Mouse (Mus musculus): Measurements from ENCODE around the gene Clec4a1. TPM values are rescaled to one million over a fixed set of nuclear protein-coding genes. Genes with fewer than 3 reads are reported as not detected.

Clec4a1 gene
- polyA plus RNA-seq, 1 experiment from 2014 or later: 6.8 TPM

GRCm38 (mm10) chr6:122889599-122889998 lies 32.0 kb upstream of the Clec4a1 start:
- Histone ChIP-seq H3K9ac (ENCODE audit: low read length) (no peak overlapping the region), H3K36me3 (ENCODE audit: control insufficient read depth, insufficient read depth, low read length) (peaks cover 25% of the 10 kb centered on the region), H3K4me1 (ENCODE audit: control insufficient read depth, insufficient read depth, low read length) (no peaks in the 10 kb centered on the region), H3K27me3 (ENCODE audit: control insufficient read depth, insufficient read depth, low read length) (no peaks in the 10 kb centered on the region), H3K27ac (ENCODE audit: low read length) (no peak overlapping the region), H3K4me2 (ENCODE audit: low read depth, low read length) (no peak overlapping the region), H3K9me3 (replicated peaks; ENCODE audit: control insufficient read depth, low read length) (no peaks in the 10 kb centered on the region), H3K4me3 (replicated peaks; ENCODE audit: low read length) (no peak overlapping the region)
- WGBS: 85% methylated on average over 2 of the region's 2 CpGs
- ATAC-seq (ENCODE audit: insufficient read depth, low FRiP score): no peak

- no peak for ATAC-seq (ENCODE audit: insufficient read depth, low FRiP score)
Measured at GRCm38 (mm10) chr6:122892442-122893049, 29.1 kb upstream of the Clec4a1 start.

GRCm38 (mm10) chr6:122919922-122920321 lies 1.7 kb upstream of the Clec4a1 start:
- 43% methylated on average over 4 of the region's 4 CpGs for WGBS
- Histone ChIP-seq H3K4me3 (replicated peaks; ENCODE audit: low read length) (no peak overlapping the region), H3K27ac (ENCODE audit: low read length) (no peak overlapping the region), H3K4me2 (ENCODE audit: low read depth, low read length) (no peak overlapping the region), H3K9ac (ENCODE audit: low read length) (no peak overlapping the region), H3K9me3 (replicated peaks; ENCODE audit: control insufficient read depth, low read length) (no peaks in the 10 kb centered on the region), H3K27me3 (ENCODE audit: control insufficient read depth, insufficient read depth, low read length) (no peaks in the 10 kb centered on the region), H3K36me3 (ENCODE audit: control insufficient read depth, insufficient read depth, low read length) (no peaks in the 10 kb centered on the region), H3K4me1 (ENCODE audit: control insufficient read depth, insufficient read depth, low read length) (no peaks in the 10 kb centered on the region)
- ATAC-seq (ENCODE audit: insufficient read depth, low FRiP score): no peak

More at GRCm38 (mm10) chr6:122892442-122893049, 29.1 kb upstream of the Clec4a1 start:
- Histone ChIP-seq H3K9me3 (replicated peaks; ENCODE audit: control insufficient read depth, low read length) (no peaks in the 10 kb centered on the region), H3K4me1 (ENCODE audit: control insufficient read depth, insufficient read depth, low read length) (no peaks in the 10 kb centered on the region), H3K27ac (ENCODE audit: low read length) (no peak overlapping the region), H3K36me3 (ENCODE audit: control insufficient read depth, insufficient read depth, low read length) (peaks cover 14% of the 10 kb centered on the region), H3K4me3 (replicated peaks; ENCODE audit: low read length) (no peak overlapping the region), H3K9ac (ENCODE audit: low read length) (no peak overlapping the region), H3K27me3 (ENCODE audit: control insufficient read depth, insufficient read depth, low read length) (no peaks in the 10 kb centered on the region), H3K4me2 (ENCODE audit: low read depth, low read length) (no peak overlapping the region)
- 5% methylated on average over 2 of the region's 2 CpGs for whole genome bisulfite sequencing

GRCm38 (mm10) chr6:122934845-122935244 lies 13.2 kb downstream of the Clec4a1 start:
- WGBS: 80% methylated on average over 3 of the region's 3 CpGs
- no peak overlapping the region for H3K9ac ChIP-seq (ENCODE audit: low read length)
- H3K27me3 ChIP-seq (ENCODE audit: control insufficient read depth, insufficient read depth, low read length): no peaks in the 10 kb centered on the region
- H3K4me2 ChIP-seq (ENCODE audit: low read depth, low read length): no peak overlapping the region
- H3K36me3 ChIP-seq (ENCODE audit: control insufficient read depth, insufficient read depth, low read length): no peaks in the 10 kb centered on the region
- no peak for ATAC-seq (ENCODE audit: insufficient read depth, low FRiP score)
- no peaks in the 10 kb centered on the region for H3K4me1 ChIP-seq (ENCODE audit: control insufficient read depth, insufficient read depth, low read length)
- H3K4me3 ChIP-seq (replicated peaks; ENCODE audit: low read length): no peak overlapping the region
- no peaks in the 10 kb centered on the region for H3K9me3 ChIP-seq (replicated peaks; ENCODE audit: control insufficient read depth, low read length)
- H3K27ac ChIP-seq (ENCODE audit: low read length): no peak overlapping the region

- Histone ChIP-seq H3K27ac (ENCODE audit: low read length) (no peak overlapping the region), H3K9ac (ENCODE audit: low read length) (no peak overlapping the region), H3K4me1 (ENCODE audit: control insufficient read depth, insufficient read depth, low read length) (no peaks in the 10 kb centered on the region), H3K36me3 (ENCODE audit: control insufficient read depth, insufficient read depth, low read length) (no peaks in the 10 kb centered on the region), H3K27me3 (ENCODE audit: control insufficient read depth, insufficient read depth, low read length) (no peaks in the 10 kb centered on the region), H3K4me2 (ENCODE audit: low read depth, low read length) (no peak overlapping the region), H3K9me3 (replicated peaks; ENCODE audit: control insufficient read depth, low read length) (no peaks in the 10 kb centered on the region), H3K4me3 (replicated peaks; ENCODE audit: low read length) (no peak overlapping the region)
- no peak for ATAC-seq (ENCODE audit: insufficient read depth, low FRiP score)
- WGBS: 78% methylated on average over 5 of the region's 5 CpGs
Measured at GRCm38 (mm10) chr6:122939618-122940017, 18.0 kb downstream of the Clec4a1 start.

GRCm38 (mm10) chr6:122946760-122947159 lies 25.1 kb downstream of the Clec4a1 start:
- Histone ChIP-seq H3K9me3 (replicated peaks; ENCODE audit: control insufficient read depth, low read length) (no peaks in the 10 kb centered on the region), H3K4me3 (replicated peaks; ENCODE audit: low read length) (no peak overlapping the region), H3K27ac (ENCODE audit: low read length) (no peak overlapping the region), H3K27me3 (ENCODE audit: control insufficient read depth, insufficient read depth, low read length) (no peaks in the 10 kb centered on the region), H3K4me2 (ENCODE audit: low read depth, low read length) (no peak overlapping the region), H3K4me1 (ENCODE audit: control insufficient read depth, insufficient read depth, low read length) (no peaks in the 10 kb centered on the region), H3K36me3 (ENCODE audit: control insufficient read depth, insufficient read depth, low read length) (no peaks in the 10 kb centered on the region), H3K9ac (ENCODE audit: low read length) (no peak overlapping the region)
- no peak for ATAC-seq (ENCODE audit: insufficient read depth, low FRiP score)
- 86% methylated on average over 2 of the region's 2 CpGs for WGBS

GRCm38 (mm10) chr6:122952401-122952800 lies 30.8 kb downstream of the Clec4a1 start, which contains the start of gene Clec4a3:
Clec4a3 (plus strand) TSS chr6:122952515.
- WGBS: 78% methylated on average over 8 of the region's 8 CpGs
- Histone ChIP-seq H3K4me1 (ENCODE audit: control insufficient read depth, insufficient read depth, low read length) (no peaks in the 10 kb centered on the region), H3K4me2 (ENCODE audit: low read depth, low read length) (no peak within 1 kb of the TSS), H3K9me3 (replicated peaks; ENCODE audit: control insufficient read depth, low read length) (no peaks in the 10 kb centered on the region), H3K4me3 (replicated peaks; ENCODE audit: low read length) (no peak within 1 kb of the TSS), H3K9ac (ENCODE audit: low read length) (no peak within 1 kb of the TSS), H3K36me3 (ENCODE audit: control insufficient read depth, insufficient read depth, low read length) (no peaks in the 10 kb centered on the region), H3K27me3 (ENCODE audit: control insufficient read depth, insufficient read depth, low read length) (no peaks in the 10 kb centered on the region), H3K27ac (ENCODE audit: low read length) (no peak within 1 kb of the TSS)
- no peak for ATAC-seq (ENCODE audit: insufficient read depth, low FRiP score)

GRCm38 (mm10) chr6:122964562-122964961 lies 42.9 kb downstream of the Clec4a1 start:
- no peaks in the 10 kb centered on the region for H3K36me3 ChIP-seq (ENCODE audit: control insufficient read depth, insufficient read depth, low read length)
- no peaks in the 10 kb centered on the region for H3K9me3 ChIP-seq (replicated peaks; ENCODE audit: control insufficient read depth, low read length)
- H3K27me3 ChIP-seq (ENCODE audit: control insufficient read depth, insufficient read depth, low read length): no peaks in the 10 kb centered on the region
- no peak overlapping the region for H3K9ac ChIP-seq (ENCODE audit: low read length)
- H3K27ac ChIP-seq (ENCODE audit: low read length): no peak overlapping the region
- no peak for ATAC-seq (ENCODE audit: insufficient read depth, low FRiP score)
- no peaks in the 10 kb centered on the region for H3K4me1 ChIP-seq (ENCODE audit: control insufficient read depth, insufficient read depth, low read length)
- no peak overlapping the region for H3K4me3 ChIP-seq (replicated peaks; ENCODE audit: low read length)
- no peak overlapping the region for H3K4me2 ChIP-seq (ENCODE audit: low read depth, low read length)
- WGBS: 75% methylated on average over 2 of the region's 2 CpGs

- Histone ChIP-seq H3K36me3 (ENCODE audit: control insufficient read depth, insufficient read depth, low read length) (no peaks in the 10 kb centered on the region), H3K4me3 (replicated peaks; ENCODE audit: low read length) (no peak overlapping the region), H3K4me2 (ENCODE audit: low read depth, low read length) (no peak overlapping the region), H3K9ac (ENCODE audit: low read length) (no peak overlapping the region), H3K9me3 (replicated peaks; ENCODE audit: control insufficient read depth, low read length) (no peaks in the 10 kb centered on the region), H3K27me3 (ENCODE audit: control insufficient read depth, insufficient read depth, low read length) (no peaks in the 10 kb centered on the region), H3K4me1 (ENCODE audit: control insufficient read depth, insufficient read depth, low read length) (no peaks in the 10 kb centered on the region), H3K27ac (ENCODE audit: low read length) (no peak overlapping the region)
- ATAC-seq (ENCODE audit: insufficient read depth, low FRiP score): no peak
- 74% methylated on average over 2 of the region's 2 CpGs for WGBS
Measured at GRCm38 (mm10) chr6:122969048-122969447, 47.4 kb downstream of the Clec4a1 start.

All from stomach, embryonic 16.5 days (tissue).